Mouse (Mus musculus) liver, postnatal 0 days (tissue): Measurements from ENCODE around the gene Sf3a2.

ENCODE experiments used
- CTCF ChIP-seq: sonication (generic); IDR thresholded peaks from 2 replicates; pipeline ENCODE4 v1.5.1; 2016; ENCODE audit warnings: antibody characterized with exemption, low read depth
- EP300 ChIP-seq: IDR thresholded peaks from 2 replicates; pipeline ENCODE4 v1.6.1; 2016; ENCODE audit warnings: antibody characterized with exemption, low read depth, mild to moderate bottlenecking

DNA sequence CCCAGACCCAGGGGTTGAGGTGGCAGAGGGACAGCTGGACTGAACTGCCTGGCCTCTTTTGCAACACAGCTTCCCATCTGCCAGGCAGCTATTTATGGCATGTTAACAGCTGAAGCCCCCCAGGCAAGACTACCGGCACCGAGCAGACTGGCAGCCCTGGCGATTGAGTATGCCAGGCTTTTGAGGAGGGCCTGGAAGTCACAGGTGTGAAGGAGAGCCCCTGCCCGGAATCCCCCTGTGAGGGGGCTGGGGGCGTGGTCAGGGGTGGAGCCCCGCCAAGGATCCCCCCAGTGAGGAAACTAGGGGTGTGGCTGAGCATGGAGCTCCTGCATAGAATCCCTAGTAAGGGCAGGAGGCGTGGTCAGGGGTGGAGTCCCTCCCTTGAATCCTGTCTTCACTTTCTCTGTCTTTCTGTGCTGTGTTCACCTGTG, 39.0 kb downstream of the Sf3a2 start:
- TF ChIP-seq EP300 (no peak), CTCF (no peak)
